In genomic region chr12:5151859-5152258, GRCm38 (mm10) we compare ENCODE assay signal across 12 mouse cellular contexts.
DNase-seq lines count a peak whose midpoint lies in the region; ATAC-seq lines count a peak whose summit lies in the region.
"Had no signal": no experiment of that assay in that cellular context is flagged by ENCODE, and none has a peak within 500 bp of the region (broad histone marks: within the 10 kb centered on the region; RNA-seq: fewer than 3 reads in every experiment).

No protein-coding gene starts in this region.

- H3K4me3 ChIP-seq in hindbrain, embryonic 11.5 days (ENCODE audit: low read depth, low read length), result no peak overlapping the region
- H3K4me3 ChIP-seq in hindbrain, embryonic 13.5 days, result no peak overlapping the region
- no peak overlapping the region for H3K4me3 ChIP-seq in limb, embryonic 11.5 days (ENCODE audit: low read depth, low read length)
- H3K4me3 ChIP-seq: embryonic facial prominence, embryonic 15.5 days; heart, embryonic 10.5 days had no signal

- WGBS in hindbrain, embryonic 11.5 days, result 20% methylated on average over 10 of the region's 10 CpGs
- 28% methylated on average over 10 of the region's 10 CpGs for WGBS in hindbrain, embryonic 13.5 days
- 15% methylated on average over 10 of the region's 10 CpGs for WGBS in limb, embryonic 11.5 days

- no peak overlapping the region for H3K9ac ChIP-seq in hindbrain, embryonic 11.5 days (ENCODE audit: low read depth, low read length)
- no peak overlapping the region for H3K9ac ChIP-seq in hindbrain, embryonic 13.5 days
- H3K9ac ChIP-seq in limb, embryonic 11.5 days (ENCODE audit: low read length), result no peak overlapping the region
- H3K9ac ChIP-seq: embryonic facial prominence, embryonic 15.5 days had no signal

- H3K4me2 ChIP-seq in hindbrain, embryonic 11.5 days (replicated peaks; ENCODE audit: low read depth, low read length), result no peak overlapping the region
- no peak overlapping the region for H3K4me2 ChIP-seq in hindbrain, embryonic 13.5 days
- H3K4me2 ChIP-seq in limb, embryonic 11.5 days (ENCODE audit: low read depth, severe bottlenecking), result no peak overlapping the region
- H3K4me2 ChIP-seq: embryonic facial prominence, embryonic 15.5 days; liver, embryonic 11.5 days had no signal

- no peaks in the 10 kb centered on the region for H3K27me3 ChIP-seq in hindbrain, embryonic 11.5 days (ENCODE audit: control insufficient read depth, insufficient read depth, low read length)
- no peaks in the 10 kb centered on the region for H3K27me3 ChIP-seq in hindbrain, embryonic 13.5 days
- H3K27me3 ChIP-seq in limb, embryonic 11.5 days (ENCODE audit: control insufficient read depth, insufficient read depth, low read length), result no peaks in the 10 kb centered on the region
- H3K27me3 ChIP-seq: embryonic facial prominence, embryonic 15.5 days had no signal

- peak; percentile 51 for DNase-seq in hindbrain, embryonic 11.5 days (ENCODE audit: low spot score)
- peak; percentile 13 for DNase-seq in urinary bladder, postnatal 14 days (ENCODE audit: low spot score)
- DNase-seq in urinary bladder, postnatal 10 days (ENCODE audit: low spot score), result no peak
- peak; percentile 75 for DNase-seq in limb, embryonic 11.5 days (ENCODE audit: low spot score)
- no peak for DNase-seq in frontal cortex, postnatal 25 days (ENCODE audit: low spot score in 2 of 2)
- DNase-seq in layer of hippocampus, postnatal 36 days, result no peak
- no peak for DNase-seq in adrenal gland, postnatal 4 days (ENCODE audit: low spot score in 2 of 2)
- DNase-seq: kidney, adult 9 months had no signal

- peak; percentile 17; the same call in 1 of the 2 replicates for ATAC-seq in hindbrain, embryonic 11.5 days (ENCODE audit: low FRiP score)
- ATAC-seq in hindbrain, embryonic 13.5 days (ENCODE audit: low FRiP score), result no peak
- ATAC-seq in limb, embryonic 11.5 days (ENCODE audit: insufficient number of reproducible peaks, low FRiP score, low TSS enrichment, low read depth), result no peak

- no peaks in the 10 kb centered on the region for H3K9me3 ChIP-seq in hindbrain, embryonic 11.5 days (ENCODE audit: control insufficient read depth, low read length)
- H3K9me3 ChIP-seq in hindbrain, embryonic 13.5 days, result no peaks in the 10 kb centered on the region
- no peaks in the 10 kb centered on the region for H3K9me3 ChIP-seq in limb, embryonic 11.5 days (ENCODE audit: control insufficient read depth, low read length)
- H3K9me3 ChIP-seq: embryonic facial prominence, embryonic 15.5 days; heart, embryonic 10.5 days had no signal

- H3K36me3 ChIP-seq in hindbrain, embryonic 11.5 days (ENCODE audit: control insufficient read depth, insufficient read depth, low read length), result no peaks in the 10 kb centered on the region
- H3K36me3 ChIP-seq in hindbrain, embryonic 13.5 days, result no peaks in the 10 kb centered on the region
- H3K36me3 ChIP-seq in limb, embryonic 11.5 days (ENCODE audit: control insufficient read depth, insufficient read depth, low read length), result no peaks in the 10 kb centered on the region
- H3K36me3 ChIP-seq: embryonic facial prominence, embryonic 15.5 days; heart, embryonic 10.5 days had no signal

- no peaks in the 10 kb centered on the region; the same call in 1 of the 2 replicates for H3K4me1 ChIP-seq in hindbrain, embryonic 11.5 days (replicated peaks; ENCODE audit: control insufficient read depth, insufficient read depth, low read length)
- H3K4me1 ChIP-seq in hindbrain, embryonic 13.5 days (replicated peaks), result 0 out of 2 replicates have a peak, but pooled peaks cover 9% of the 10 kb centered on the region
- 0 out of 2 replicates have a peak, but pooled peaks cover 5% of the 10 kb centered on the region for H3K4me1 ChIP-seq in limb, embryonic 11.5 days (ENCODE audit: control insufficient read depth, insufficient read depth, low read length)

- H3K27ac ChIP-seq in hindbrain, embryonic 11.5 days (ENCODE audit: low read depth, low read length), result no peak overlapping the region
- no peak overlapping the region for H3K27ac ChIP-seq in hindbrain, embryonic 13.5 days
- no peak overlapping the region for H3K27ac ChIP-seq in limb, embryonic 11.5 days (replicated peaks; ENCODE audit: low read depth, low read length)
- H3K27ac ChIP-seq: embryonic facial prominence, embryonic 15.5 days; heart, embryonic 10.5 days had no signal

Comparison
In these comparisons a context has a peak if more than half of its experiments do, and no peak if none do; other contexts are left out.
1. DNase-seq: peak in hindbrain, embryonic 11.5 days (single experiment), urinary bladder, postnatal 14 days (single experiment) and limb, embryonic 11.5 days (single experiment); none in urinary bladder, postnatal 10 days (single experiment), frontal cortex, postnatal 25 days (0 of 2), layer of hippocampus, postnatal 36 days (0 of 2) and adrenal gland, postnatal 4 days (0 of 2).